Mouse (Mus musculus) liver, embryonic 14.5 days (tissue): ENCODE measurements at regions not wholly inside any gene's neighbourhood (a gene's known extent, or its start where the extent isn't known, plus 50 kb on each side); places are given as distances from the start of the nearest gene placed in this dataset.
A peak's percentile ranks its signal among the peaks of the same experiment; 100 is the strongest.

ENCODE experiments used
- ATAC-seq: fragments of 200-750 bp; cut with Nextera tagmentation; 2 replicates; pipeline ENCODE4 v1.8.0; 2017; ENCODE audit warnings: moderate number of reproducible peaks, mild to moderate bottlenecking, moderate library complexity; ENCODE audit not compliant: insufficient read depth
- DNase-seq, 3 experiments: peaks; one replicate each; pipeline ENCODE4 v3.0.0-alpha.2; 2012 to 2013; ENCODE audit warnings: low read depth in 3 of 3, low spot score in 3 of 3
- H3K27ac ChIP-seq: fragments of 300-500 bp; sonication (generic); 2 replicates; pipeline ENCODE4 v1.5.1; 2014; ENCODE audit warnings: moderate library complexity, mild to moderate bottlenecking, control low read depth, inconsistent platforms
- H3K27me3 ChIP-seq: fragments of 300-500 bp; sonication (generic); 2 replicates; pipeline ENCODE4 v1.6.1; 2014; ENCODE audit warnings: mild to moderate bottlenecking, low read length, moderate library complexity; ENCODE audit not compliant: control insufficient read depth, insufficient read depth
- H3K36me3 ChIP-seq: fragments of 300-500 bp; sonication (generic); replicated peaks from 2 replicates; pipeline ENCODE4 v1.6.1; 2014; ENCODE audit warnings: low read depth; ENCODE audit not compliant: control insufficient read depth, insufficient read depth
- H3K4me1 ChIP-seq, 2 experiments: fragments of 200-500 bp in 1 of 2; fragments of 300-500 bp in 1 of 2; sonication (generic) in 1 of 2; replicated peaks; 2 replicates each; pipeline ENCODE4 v1.6.1; 2012 to 2014; ENCODE audit warnings: antibody characterized with exemption in 1 of 2, inconsistent platforms in 1 of 2, low read length in 1 of 2; ENCODE audit not compliant: control insufficient read depth in 2 of 2, insufficient read depth in 2 of 2
- H3K4me2 ChIP-seq: fragments of 300-500 bp; sonication (generic); 2 replicates; pipeline ENCODE4 v1.6.1; 2014; ENCODE audit warnings: low read depth, mild to moderate bottlenecking, control low read depth, moderate library complexity
- H3K4me3 ChIP-seq, 2 experiments: fragments of 200-500 bp in 1 of 2; fragments of 300-500 bp in 1 of 2; sonication (generic) in 1 of 2; 2 replicates each; pipeline ENCODE4 v1.5.1; 2012 to 2014; ENCODE audit warnings: low read depth in 2 of 2, low read length in 2 of 2, mild to moderate bottlenecking in 2 of 2, control low read depth in 1 of 2, inconsistent platforms in 1 of 2, moderate library complexity in 1 of 2; ENCODE audit not compliant: insufficient read depth in 1 of 2
- H3K9ac ChIP-seq: fragments of 300-500 bp; sonication (generic); replicated peaks from 2 replicates; pipeline ENCODE4 v1.6.1; 2014; ENCODE audit warnings: mild to moderate bottlenecking, control low read depth, moderate library complexity
- H3K9me3 ChIP-seq: fragments of 300-500 bp; sonication (generic); 2 replicates; pipeline ENCODE4 v1.6.1; 2016; ENCODE audit warnings: low read length, mixed read lengths; ENCODE audit not compliant: control insufficient read depth
- CTCF ChIP-seq: IDR thresholded peaks from 2 replicates; pipeline ENCODE4 v1.5.1; 2016; ENCODE audit warnings: antibody characterized with exemption, low read depth, control low read depth
- EP300 ChIP-seq: IDR thresholded peaks from 2 replicates; pipeline ENCODE4 v1.6.1; 2016; ENCODE audit warnings: antibody characterized with exemption, low read depth
- whole genome bisulfite sequencing: fragments of 180-500 bp; shearing (Covaris S2); extraction: QIAGEN DNeasy Blood & Tissue Kit; methylation state at CpG from one replicate; pipeline ENCODE4 v1.1.7; 2014; ENCODE audit not compliant: insufficient replicate concordance; 5-methylcytosine and 5-hydroxymethylcytosine counted together

DNA sequence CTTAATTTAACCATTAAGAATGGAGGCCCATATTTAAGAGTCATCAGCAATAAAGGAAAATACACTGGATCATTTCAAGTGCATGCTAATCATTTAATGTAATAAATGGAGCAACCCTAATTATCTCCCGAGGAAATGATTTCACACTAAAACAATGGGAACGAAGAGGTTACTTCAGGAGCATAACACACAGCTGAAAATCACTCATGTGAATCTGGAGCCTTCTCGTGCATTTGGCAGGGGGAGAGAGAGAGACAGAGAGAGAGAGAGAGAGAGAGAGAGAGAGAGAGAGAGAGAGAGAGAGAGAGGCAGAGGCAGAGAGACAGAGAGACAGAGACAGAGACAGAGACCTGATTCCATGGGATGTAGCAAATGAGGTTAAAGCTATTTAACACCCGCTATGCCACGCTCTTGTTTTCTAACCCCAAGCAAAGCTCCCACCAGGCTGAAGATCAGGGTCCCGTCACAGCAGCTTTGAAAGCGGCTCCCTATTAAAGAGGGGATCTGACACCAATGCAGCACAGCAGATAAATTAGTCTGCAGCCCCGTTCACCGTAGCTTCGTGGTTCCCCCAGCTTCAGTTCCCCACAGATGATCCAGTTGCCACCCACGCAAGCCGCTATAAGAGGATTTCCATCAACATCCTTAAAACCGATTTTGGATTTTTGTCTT lies 59.3 kb upstream of the Tmco5 start:
- no peaks in the 10 kb centered on the region for H3K36me3 ChIP-seq
- 53% methylated on average over 13 of the region's 13 CpGs for WGBS
- H3K4me2 ChIP-seq, result no peak overlapping the region
- no peaks in the 10 kb centered on the region for H3K4me1 ChIP-seq
- H3K9ac ChIP-seq, result no peak overlapping the region
- H3K27ac ChIP-seq, result no peak overlapping the region
- ATAC-seq (no peak), DNase-seq (no peak)
- TF ChIP-seq EP300 (no peak), CTCF (no peak)
- H3K27me3 ChIP-seq, result no peaks in the 10 kb centered on the region
- no peaks in the 10 kb centered on the region for H3K9me3 ChIP-seq
- no peak overlapping the region for H3K4me3 ChIP-seq

GRCm38 (mm10) chr2:116820831-116821745 lies 57.4 kb upstream of the Tmco5 start:
- Histone ChIP-seq H3K4me1 (no peaks in the 10 kb centered on the region), H3K4me3 (no peak overlapping the region), H3K9me3 (no peaks in the 10 kb centered on the region), H3K27me3 (no peaks in the 10 kb centered on the region), H3K4me2 (no peak overlapping the region), H3K9ac (no peak overlapping the region), H3K27ac (no peak overlapping the region), H3K36me3 (no peaks in the 10 kb centered on the region)
- ATAC-seq (no peak), DNase-seq (no peak)
- 43% methylated on average over 13 of the region's 13 CpGs for WGBS
- peak; percentile 7; the same call in 1 of the 2 replicates for TF ChIP-seq CTCF
- no peak for TF ChIP-seq EP300
